Mouse (Mus musculus) lung, postnatal 0 days (tissue): ENCODE data around the gene Faap100.

Experiments used
- CTCF ChIP-seq: IDR thresholded peaks from 2 replicates; pipeline ENCODE4 v1.5.1; 2016; ENCODE audit warnings: antibody characterized with exemption, mild to moderate bottlenecking
- EP300 ChIP-seq: IDR thresholded peaks from 2 replicates; pipeline ENCODE4 v1.6.1; 2016; ENCODE audit warnings: antibody characterized with exemption, mild to moderate bottlenecking, control low read depth

- no peak for TF ChIP-seq CTCF
- no peak for TF ChIP-seq EP300
Observed at GRCm38 (mm10) chr11:120377337-120377736, 1.2 kb downstream of the Faap100 start.
